Mouse (Mus musculus): ENCODE results near the gene Bsn.
"Not testable (repeated sequence)": the region's sequence is repeated elsewhere in the genome, so short reads cannot be mapped to it uniquely, and the experiment has no call there.

The Bsn gene

DNA sequence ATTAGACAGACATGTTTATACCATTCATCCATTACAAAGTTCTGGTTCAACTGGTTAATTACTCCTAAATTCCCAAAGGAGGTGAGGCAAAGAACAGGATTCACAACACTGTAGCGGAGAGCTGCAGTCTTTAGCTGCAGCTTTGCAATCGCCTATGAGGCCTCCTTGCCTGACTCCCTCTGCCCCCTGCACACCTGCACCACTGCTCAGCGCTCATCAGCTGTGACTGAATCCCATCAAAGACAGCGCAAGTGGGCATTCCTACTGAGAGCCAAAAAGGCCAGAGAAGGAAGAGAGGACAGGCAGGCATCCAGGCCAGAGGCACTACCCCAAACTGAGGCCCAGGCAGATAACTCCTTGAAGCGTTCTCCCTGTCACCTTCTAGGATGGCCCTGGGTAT lies 42.6 kb downstream of the Bsn start:
- peak; percentile 56 for DNase-seq

- peak; percentile 65 for DNase-seq
Observed at GRCm38 (mm10) chr9:108146451-108146850, 43.7 kb downstream of the Bsn start.

- no peak for DNase-seq
Observed at GRCm38 (mm10) chr9:108145740-108146139, 44.4 kb downstream of the Bsn start.

DNA sequence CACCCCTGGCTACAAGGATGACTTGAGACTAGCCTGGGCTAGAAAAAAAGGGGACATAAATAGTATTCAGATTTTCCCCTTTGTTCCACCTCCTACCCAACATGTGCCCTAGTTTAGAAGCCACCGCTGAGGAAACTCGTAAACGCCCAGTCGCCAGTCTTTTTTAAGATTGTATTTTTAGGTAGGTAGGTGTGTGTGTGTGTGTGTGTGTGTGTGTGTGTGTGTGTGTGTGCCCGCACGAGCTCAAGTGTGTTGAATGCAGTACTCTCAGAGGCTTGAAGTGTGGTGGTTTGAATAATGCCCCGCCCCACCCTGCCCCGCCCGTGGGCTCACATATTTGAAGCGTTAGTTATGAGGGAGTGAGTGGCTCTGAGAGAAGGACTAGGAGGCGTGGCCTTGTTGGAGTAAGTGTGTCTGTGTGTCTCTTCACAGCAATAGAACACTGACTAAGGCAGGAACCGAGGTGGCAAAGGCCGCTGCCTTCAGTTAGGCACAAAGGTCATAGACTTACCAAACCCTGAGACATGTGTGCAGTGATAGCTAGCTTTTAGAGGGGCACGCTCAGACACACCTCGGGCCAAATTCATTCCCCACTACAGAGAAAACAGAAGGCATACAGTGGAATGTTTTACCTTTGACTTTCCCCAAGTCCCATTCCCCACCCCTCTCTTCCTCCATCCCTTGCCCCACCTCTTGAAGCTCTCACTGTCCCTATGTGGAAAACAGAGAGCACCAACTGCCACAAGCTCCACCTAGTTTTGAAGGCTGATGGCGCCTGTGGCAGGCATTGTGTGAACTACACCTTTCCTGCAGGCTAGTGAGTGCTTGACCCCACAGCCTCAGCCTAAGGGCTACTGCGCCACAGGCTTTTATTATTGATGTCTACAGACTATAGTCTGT lies 45.6 kb downstream of the Bsn start:
- peak; percentile 55 for DNase-seq

- DNase-seq, result no peak
Observed at GRCm38 (mm10) chr9:108143470-108143869, 46.7 kb downstream of the Bsn start.

GRCm38 (mm10) chr9:108141387-108141786 lies 48.8 kb downstream of the Bsn start:
- DNase-seq, result no peak

- DNase-seq, result peak; percentile 57
Observed at GRCm38 (mm10) chr9:108139963-108140695, 50.1 kb downstream of the Bsn start.

GRCm38 (mm10) chr9:108139169-108139962 lies 50.8 kb downstream of the Bsn start:
- DNase-seq, result no peak

- no peak for DNase-seq
Observed at GRCm38 (mm10) chr9:108138118-108138517, 52.1 kb downstream of the Bsn start.

GRCm38 (mm10) chr9:108137523-108137922 lies 52.7 kb downstream of the Bsn start:
- no peak for DNase-seq

- DNase-seq, result no peak
Observed at GRCm38 (mm10) chr9:108136930-108137462, 53.2 kb downstream of the Bsn start.

DNA sequence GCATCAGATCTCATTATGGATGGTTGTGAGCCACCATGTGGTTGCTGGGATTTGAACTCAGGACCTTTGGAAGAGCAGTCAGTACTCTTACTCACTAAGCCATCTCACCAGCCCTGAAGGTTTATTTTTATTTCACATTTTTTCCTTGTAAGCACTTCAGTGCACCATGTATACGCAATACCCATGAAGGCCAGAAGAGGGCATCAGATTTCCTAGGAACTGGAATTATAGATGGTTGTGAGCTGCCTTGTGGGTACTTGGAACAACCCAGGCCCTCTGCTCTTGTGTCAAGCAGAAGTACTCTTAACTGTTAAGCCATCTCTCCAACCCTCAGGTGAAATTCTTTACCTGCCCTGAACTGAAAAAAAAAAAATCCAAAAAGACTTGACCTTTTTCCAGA lies 54.0 kb downstream of the Bsn start:
- DNase-seq, result peak; percentile 63

- not testable (repeated sequence) for DNase-seq
Observed at GRCm38 (mm10) chr9:108135679-108136078, 54.5 kb downstream of the Bsn start.

DNA sequence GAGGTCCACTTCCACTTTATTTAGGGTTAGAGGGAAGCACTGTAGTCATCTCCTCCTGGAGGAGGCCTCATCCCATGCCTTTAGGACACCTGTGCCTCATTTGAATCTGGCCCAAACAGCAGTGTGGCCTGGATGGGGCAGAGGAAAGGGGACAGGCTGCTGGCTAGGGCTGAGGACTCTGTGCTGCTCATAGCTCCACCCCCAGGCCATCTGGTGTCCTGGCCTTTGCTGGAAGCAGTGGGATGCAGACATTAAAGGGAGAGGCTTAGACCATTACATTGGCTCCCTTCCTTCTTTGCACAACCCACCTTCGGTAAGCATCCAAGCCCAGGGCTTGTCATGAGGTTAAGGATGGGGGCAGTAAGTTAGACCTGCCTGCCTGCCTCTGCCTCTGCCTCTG lies 56.7 kb downstream of the Bsn start:
- no peak for DNase-seq

DNA sequence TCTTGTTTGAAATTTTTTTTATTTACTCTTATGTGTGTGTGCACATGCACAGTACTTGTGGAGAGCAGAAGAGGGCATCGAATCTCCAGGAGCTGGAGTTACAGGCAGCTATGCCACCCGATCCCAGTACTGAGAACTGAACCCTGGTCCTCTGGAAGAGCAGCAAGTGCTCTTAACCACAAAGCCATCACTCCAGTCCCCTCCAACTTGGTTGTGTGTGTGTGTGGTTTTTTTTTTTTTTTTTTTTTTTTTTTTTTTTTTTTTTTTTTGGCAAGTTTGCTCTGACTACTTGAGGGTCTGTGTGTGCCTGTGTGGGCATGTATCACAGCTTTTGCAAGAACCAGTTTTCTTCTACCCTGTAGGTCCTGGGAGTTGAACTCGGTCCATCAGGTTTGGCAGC lies 57.8 kb downstream of the Bsn start:
- no peak for DNase-seq

GRCm38 (mm10) chr9:108131502-108131901 lies 58.7 kb downstream of the Bsn start:
- no peak for DNase-seq

GRCm38 (mm10) chr9:108129042-108129948 lies 60.9 kb downstream of the Bsn start:
- DNase-seq, result no peak

GRCm38 (mm10) chr9:108128248-108128647 lies 61.9 kb downstream of the Bsn start:
- no peak for DNase-seq

DNA sequence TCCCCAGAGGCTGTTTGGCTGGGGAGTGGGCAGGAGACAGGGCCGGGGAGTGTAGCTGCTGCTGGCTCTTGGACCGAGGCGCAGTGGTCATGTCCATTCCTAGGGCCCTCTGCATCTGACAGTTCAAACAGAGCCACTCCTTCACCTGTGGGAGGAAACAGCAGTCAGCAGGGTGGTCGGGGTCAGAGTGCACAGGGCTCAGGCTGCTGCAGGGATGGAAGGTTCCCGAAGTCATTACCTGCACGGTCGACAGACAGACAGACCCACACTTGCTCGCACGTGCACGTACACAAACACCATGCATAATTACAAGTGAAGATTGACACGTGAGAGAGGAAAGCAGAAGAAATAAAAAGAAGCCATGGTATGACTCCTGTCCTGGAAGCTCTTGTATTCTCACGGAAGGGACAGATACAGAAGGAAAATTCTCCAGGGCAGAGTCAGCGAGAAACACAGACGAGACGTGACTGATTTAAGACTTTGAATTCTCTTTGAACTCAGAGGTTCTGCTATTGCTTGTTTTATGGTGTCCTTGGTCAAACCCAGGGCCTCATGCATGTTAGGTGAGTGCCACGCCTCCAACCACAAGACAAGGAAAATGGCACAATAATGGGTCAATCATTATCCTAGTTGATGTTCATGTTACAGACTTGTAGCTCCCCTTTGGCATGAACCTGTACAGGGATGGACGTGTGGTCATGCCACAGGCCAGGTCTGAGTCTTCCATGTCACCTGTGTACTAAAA lies 63.6 kb downstream of the Bsn start:
- DNase-seq, result no peak

GRCm38 (mm10) chr9:108125731-108126130 lies 64.5 kb downstream of the Bsn start:
- no peak for DNase-seq

GRCm38 (mm10) chr9:108123916-108124315 lies 66.3 kb downstream of the Bsn start:
- DNase-seq, result no peak

Data from thymus, postnatal 4 days (tissue).